Mouse (Mus musculus) small intestine, adult 2 months (tissue): Measurements from ENCODE around the gene Olfr724. TPM values are rescaled to one million over a fixed set of nuclear protein-coding genes. Genes with fewer than 3 reads are reported as not detected.
"Not testable (repeated sequence)": the region's sequence is repeated elsewhere in the genome, so short reads cannot be mapped to it uniquely, and the experiment has no call there.

Source experiments
- H3K27ac ChIP-seq: fragments of 200-500 bp; 2 replicates; pipeline ENCODE4 v1.5.1; 2012; ENCODE audit warnings: low read depth, low read length, control low read depth, inconsistent platforms; ENCODE audit not compliant: insufficient read depth
- H3K27me3 ChIP-seq: fragments of 200-500 bp; 2 replicates; pipeline ENCODE4 v1.6.1; 2012; ENCODE audit warnings: mild to moderate bottlenecking, moderate library complexity, low read length, inconsistent platforms; ENCODE audit not compliant: control insufficient read depth, insufficient read depth
- H3K36me3 ChIP-seq: fragments of 200-500 bp; 2 replicates; pipeline ENCODE4 v1.6.1; 2012; ENCODE audit warnings: mild to moderate bottlenecking, low read length, control low read depth, inconsistent platforms; ENCODE audit not compliant: control insufficient read depth, insufficient read depth
- H3K4me1 ChIP-seq: fragments of 200-500 bp; 2 replicates; pipeline ENCODE4 v1.6.1; 2012; ENCODE audit warnings: low read length, inconsistent platforms, mixed read lengths; ENCODE audit not compliant: control insufficient read depth, insufficient read depth, insufficient read length
- H3K4me3 ChIP-seq: fragments of 200-500 bp; 2 replicates; pipeline ENCODE4 v1.5.1; 2012; ENCODE audit warnings: low read depth, mild to moderate bottlenecking, control low read depth, inconsistent platforms, low read length, moderate library complexity
- CTCF ChIP-seq: fragments of 200-500 bp; IDR thresholded peaks from 2 replicates; pipeline ENCODE4 v1.5.1; 2012; ENCODE audit warnings: low read depth, mild to moderate bottlenecking, control low read depth, inconsistent platforms, low read length, moderate library complexity, mixed read lengths; ENCODE audit not compliant: insufficient replicate concordance, insufficient read length; ENCODE audit errors: extremely low read depth
- POLR2A ChIP-seq: fragments of 200-500 bp; IDR thresholded peaks from 2 replicates; pipeline ENCODE4 v1.6.1; 2012; ENCODE audit warnings: low read depth, mild to moderate bottlenecking, control low read depth, inconsistent platforms, low read length, moderate library complexity
- WGBS: fragments of 180-500 bp; shearing (Covaris S2); methylation state at CpG from one replicate; pipeline ENCODE4 v1.1.7; 2018; 5-methylcytosine and 5-hydroxymethylcytosine counted together
- polyA plus RNA-seq: library from polyadenylated mRNA; depleted of rRNA; stranded (reverse); fragments of >200 nt; gene quantifications from 2 replicates; pipeline ENCODE4 v1.2.3, GENCODE M21; 2012; rRNA removed

Gene Olfr724
- not detected in 2 replicates for polyA plus RNA-seq

DNA sequence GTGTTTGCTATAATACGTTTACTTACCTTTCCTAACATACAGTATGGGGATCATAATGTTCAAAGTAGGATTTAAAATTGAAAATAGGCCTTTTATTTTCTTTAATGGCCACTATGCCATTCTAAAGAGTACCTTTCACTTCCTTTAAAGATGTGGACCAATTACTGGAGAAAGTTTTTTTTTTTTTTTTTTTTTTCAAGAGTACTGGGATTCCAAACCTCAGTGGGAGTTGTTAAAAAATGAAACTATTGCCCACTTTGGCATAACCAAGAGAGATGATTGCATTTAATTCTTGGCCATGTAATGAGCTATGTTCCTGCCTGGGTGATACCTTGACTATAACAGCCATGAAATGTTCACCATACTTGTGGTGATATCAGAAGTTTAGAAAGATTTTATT is at the start of gene Olfr724:
Olfr724 (minus strand) TSS at position 101 of the 400 bp plus-strand sequence.
- H3K4me1 ChIP-seq, H3K4me3 ChIP-seq, H3K36me3 ChIP-seq, H3K27ac ChIP-seq, H3K27me3 ChIP-seq: not testable (repeated sequence)
- 61% methylated on average over 1 of the region's 1 CpGs for WGBS

DNA sequence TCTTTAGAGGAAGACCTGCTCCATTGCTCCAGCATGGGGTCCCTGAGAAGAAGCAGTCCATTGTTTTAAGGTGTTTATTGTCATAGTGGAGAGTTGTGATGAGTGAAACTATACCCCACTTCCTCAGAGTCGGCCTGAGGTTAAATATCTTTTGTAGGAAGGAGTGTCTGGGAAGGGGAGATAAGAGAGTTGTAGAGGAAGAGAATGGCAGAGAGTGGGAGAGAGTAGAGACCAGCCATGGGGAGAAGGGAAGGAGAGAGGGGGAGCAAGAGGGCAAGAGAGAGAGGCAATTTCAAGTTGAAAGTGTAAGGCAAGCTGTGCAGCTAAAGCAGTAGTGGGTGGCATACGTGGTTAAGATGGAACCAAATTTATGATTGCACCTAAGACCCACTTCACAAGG is 7.2 kb downstream of the Olfr724 start:
- Histone ChIP-seq H3K27ac (no peak overlapping the region), H3K27me3 (no peaks in the 10 kb centered on the region), H3K4me1 (no peaks in the 10 kb centered on the region), H3K36me3 (no peaks in the 10 kb centered on the region), H3K4me3 (no peak overlapping the region)
- 32% methylated on average over 2 of the region's 2 CpGs for WGBS
- TF ChIP-seq CTCF (no peak), POLR2A (no peak)

DNA sequence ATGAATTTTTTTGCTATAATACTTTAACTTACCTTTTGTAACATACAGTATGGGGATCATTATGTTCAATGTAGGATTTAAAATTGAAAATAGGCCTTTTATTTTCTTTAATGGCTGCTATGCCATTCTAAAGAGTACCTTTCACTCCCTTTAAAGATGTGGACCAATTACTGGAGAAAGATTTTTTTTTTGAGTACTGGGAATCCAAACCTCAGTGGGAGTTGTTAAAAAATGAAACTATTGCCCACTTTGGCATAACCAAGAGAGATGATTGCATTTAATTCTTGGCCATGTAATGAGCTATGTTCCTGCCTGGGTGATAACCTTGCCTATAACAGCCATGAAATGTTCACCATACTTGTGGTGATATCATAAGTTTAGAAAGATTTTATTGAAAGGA is 31.4 kb downstream of the Olfr724 start, which contains the start of gene Olfr723:
Olfr723 (minus strand) TSS at position 101 of the 400 bp plus-strand sequence.
- H3K4me3 ChIP-seq, H3K36me3 ChIP-seq, H3K4me1 ChIP-seq, H3K27me3 ChIP-seq, H3K27ac ChIP-seq: not testable (repeated sequence)

Other genes with a start within 250 kb of the Olfr724 start
- 0.47 and 0.61 TPM in 2 replicates for gene Armh4, start 179.9 kb downstream of the Olfr724 start, polyA plus RNA-seq
- gene Olfr722, start 61.3 kb downstream of the Olfr724 start, polyA plus RNA-seq, result not detected in 2 replicates
- gene Olfr723, start 31.5 kb downstream of the Olfr724 start, polyA plus RNA-seq, result not detected in 2 replicates
- not detected in 2 replicates for gene Olfr725, start 77.1 kb upstream of the Olfr724 start, polyA plus RNA-seq
- not detected in 2 replicates for gene Olfr726, start 127.7 kb upstream of the Olfr724 start, polyA plus RNA-seq
- gene Olfr727, start 159.9 kb upstream of the Olfr724 start, polyA plus RNA-seq, result not detected in 2 replicates
- gene Olfr728, start 179.4 kb upstream of the Olfr724 start, polyA plus RNA-seq, result not detected in 2 replicates
- gene Olfr729, start 189.6 kb upstream of the Olfr724 start, polyA plus RNA-seq, result not detected in 2 replicates
- not detected in 2 replicates for gene Olfr730, start 224.9 kb upstream of the Olfr724 start, polyA plus RNA-seq